Mouse (Mus musculus) cerebellum, adult 11 months (tissue): ENCODE results near the gene 2310003L06Rik.

Experiments
- DNase-seq: peaks from one replicate; pipeline ENCODE4 v3.0.0; 2022

Gene 2310003L06Rik

DNA sequence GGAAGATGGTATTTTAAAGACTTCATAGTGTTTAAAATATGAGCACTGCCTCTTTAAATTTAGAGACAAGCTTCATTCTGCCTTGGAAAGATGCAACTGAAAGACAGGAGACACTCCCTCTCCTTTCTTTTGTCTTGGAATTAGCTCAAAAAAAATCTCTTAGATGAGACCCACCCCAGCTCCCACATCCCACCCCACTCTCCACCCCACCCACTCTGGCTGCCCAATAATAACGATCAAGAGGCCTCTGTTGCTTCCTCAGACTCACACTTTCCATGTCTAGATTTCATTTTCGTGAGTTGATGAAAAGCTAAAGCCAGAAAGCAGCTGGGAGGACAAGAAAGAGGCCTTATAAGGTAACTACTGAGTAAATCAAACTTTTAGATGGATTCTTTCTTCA lies at the start of gene 2310003L06Rik, which contains the start of gene Gm28434:
Gene 2310003L06Rik, plus strand, starts transcription at position 259 of the 400 bp plus-strand sequence.
Gene Gm28434, plus strand, starts transcription at position 317 of the 400 bp plus-strand sequence.
- no peak for DNase-seq

- DNase-seq, result no peak
Measured at GRCm38 (mm10) chr5:87925372-87925771, 43.9 kb upstream of the 2310003L06Rik start, which contains the start of gene Csn3. Gene Csn3 (plus strand): TSS chr5:87925579.

DNA sequence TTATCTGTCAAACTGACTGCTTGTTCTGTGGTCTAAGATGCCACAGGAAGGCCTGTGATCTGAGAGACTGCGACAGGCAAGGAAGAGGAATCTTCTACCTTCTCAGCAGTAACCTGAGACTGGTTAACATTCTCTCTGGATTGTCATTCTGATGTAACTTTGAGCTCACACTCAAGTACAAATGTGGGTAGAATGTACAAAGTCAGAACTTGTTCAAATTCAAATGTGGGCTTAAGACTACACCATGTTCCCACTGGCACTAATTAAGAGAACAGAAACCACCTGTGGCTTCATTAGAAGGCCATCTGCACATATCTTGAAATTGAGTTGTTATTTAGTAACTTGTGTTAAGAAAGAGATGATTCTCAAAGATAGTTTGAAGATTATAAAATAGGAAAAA lies 37.7 kb upstream of the 2310003L06Rik start:
- DNase-seq, result no peak

- DNase-seq, result no peak
Measured at GRCm38 (mm10) chr5:87940752-87941151, 28.5 kb upstream of the 2310003L06Rik start.

DNA sequence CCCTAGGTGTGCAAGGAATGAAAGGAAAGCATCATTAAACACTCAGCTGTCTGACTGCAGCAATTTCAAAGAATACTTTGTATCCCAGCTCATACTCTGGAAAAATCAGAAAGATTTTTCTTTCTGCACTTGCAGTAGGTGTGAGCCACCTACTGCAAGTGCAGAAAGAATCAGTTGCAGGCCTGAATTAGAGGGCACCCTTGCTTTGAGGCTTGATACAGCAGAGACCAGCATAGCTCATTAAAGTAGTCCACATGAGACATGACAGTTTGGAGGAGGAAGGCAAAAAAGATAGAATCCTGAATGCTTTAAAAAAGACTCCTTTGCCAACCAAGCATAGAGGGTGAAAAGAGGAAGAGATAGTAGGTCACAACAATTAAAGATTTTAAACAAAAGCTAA lies 26.7 kb upstream of the 2310003L06Rik start:
- no peak for DNase-seq

GRCm38 (mm10) chr5:87951836-87952235 lies 17.4 kb upstream of the 2310003L06Rik start:
- no peak for DNase-seq

- DNase-seq, result no peak
Measured at GRCm38 (mm10) chr5:87979139-87979538, 9.9 kb downstream of the 2310003L06Rik start, which contains the start of gene Cabs1. Gene Cabs1 (plus strand): TSS chr5:87979439.

DNA sequence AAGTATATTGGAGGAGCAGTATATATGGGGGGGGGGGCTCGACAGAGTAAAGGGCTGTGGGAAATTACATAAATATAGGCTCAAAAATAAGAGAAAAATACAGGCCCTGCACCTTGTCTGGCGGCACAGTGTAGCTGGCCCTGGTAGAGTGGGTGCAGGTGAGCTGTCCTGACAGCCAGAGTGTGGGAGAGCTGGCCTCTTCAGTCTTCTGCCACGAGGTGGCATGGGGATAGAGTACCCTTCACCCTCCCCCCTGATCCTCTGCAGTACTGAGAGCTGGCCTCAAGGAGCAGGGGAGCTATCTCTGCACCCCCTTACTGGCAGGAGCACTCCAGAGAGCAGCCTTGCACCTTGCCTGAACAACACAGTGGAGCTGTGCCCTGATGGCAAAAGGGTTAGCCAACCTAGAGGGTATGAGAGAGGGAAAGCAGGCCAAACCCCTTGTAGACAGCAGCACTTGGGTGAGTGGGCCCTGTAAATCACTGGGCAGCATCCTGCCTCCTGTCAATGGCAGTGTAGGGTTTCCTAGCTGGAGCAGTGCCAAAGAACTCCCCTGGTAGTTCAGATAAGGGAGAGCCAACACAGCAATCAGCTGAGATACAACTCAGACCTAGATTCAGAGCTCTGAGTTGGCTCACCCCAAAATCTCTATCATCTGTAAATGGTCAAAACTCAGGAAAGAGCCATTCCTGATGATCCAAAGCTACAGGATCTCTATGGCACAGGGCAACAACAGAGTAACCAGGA lies 13.4 kb downstream of the 2310003L06Rik start:
- no peak for DNase-seq

DNA sequence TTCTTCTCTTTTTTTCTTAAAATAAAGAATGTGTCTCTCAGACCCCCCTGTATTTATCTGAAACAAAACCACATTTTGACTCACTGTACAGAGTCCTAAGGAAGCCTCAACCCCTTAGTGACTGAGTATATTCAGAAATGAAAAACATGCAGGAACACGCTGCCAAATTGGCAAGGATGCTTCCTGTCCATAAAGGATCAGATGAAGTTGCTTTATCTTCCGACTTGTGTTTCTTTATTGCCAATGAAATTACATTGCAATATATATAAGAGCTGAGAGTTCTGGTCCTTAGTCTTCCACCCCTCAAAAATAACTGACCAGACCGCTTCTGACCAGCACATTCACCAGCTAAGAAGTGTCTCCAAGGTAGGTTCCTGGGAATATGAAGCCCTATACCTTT lies 33.0 kb downstream of the 2310003L06Rik start, which contains the start of gene Smr3a:
Gene Smr3a, plus strand, starts transcription at position 301 of the 400 bp plus-strand sequence.
- DNase-seq, result no peak

DNA sequence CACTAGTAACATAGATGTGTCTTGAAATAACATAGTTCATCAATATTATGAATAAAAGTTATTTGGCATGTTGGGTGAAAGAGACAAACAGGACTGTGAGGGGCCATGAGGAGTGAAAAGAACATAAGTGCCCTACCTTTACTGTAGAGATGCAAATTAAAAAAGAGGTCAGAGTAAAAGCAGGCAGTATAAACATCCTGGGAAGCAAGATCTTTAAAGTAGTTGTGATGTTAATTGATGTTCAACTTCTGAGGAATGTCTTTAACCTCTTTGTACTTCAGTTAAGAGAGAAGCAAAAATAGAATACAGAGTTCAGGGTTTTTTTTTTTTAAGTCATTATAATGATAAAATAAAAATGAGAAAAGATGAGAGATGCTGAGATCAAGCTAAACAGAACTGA lies 36.0 kb downstream of the 2310003L06Rik start:
- DNase-seq, result no peak
